ENCODE assay signal across 29 mouse cellular contexts in genomic region chr17:80173708-80174107, GRCm38 (mm10). TPM values are rescaled to one million over a fixed set of nuclear protein-coding genes. Genes with fewer than 3 reads are reported as not detected.
"Had no signal": no experiment of that assay in that cellular context is flagged by ENCODE, and none has a peak within 500 bp of the region (broad histone marks: within the 10 kb centered on the region; RNA-seq: fewer than 3 reads in every experiment).

No protein-coding gene starts in this region.

- H3K9me3 ChIP-seq: heart, embryonic 10.5 days; heart, embryonic 12.5 days; hindbrain, embryonic 13.5 days; hindbrain, embryonic 15.5 days; intestine, embryonic 15.5 days; limb, embryonic 13.5 days; limb, embryonic 15.5 days; liver, embryonic 12.5 days had no signal

- H3K4me3 ChIP-seq: gastrocnemius, adult 2 months; heart, embryonic 10.5 days; heart, embryonic 12.5 days; hindbrain, embryonic 13.5 days; hindbrain, embryonic 15.5 days; intestine, embryonic 15.5 days; layer of hippocampus, adult 2 months; limb, embryonic 13.5 days; limb, embryonic 15.5 days; liver, embryonic 12.5 days had no signal

- ATAC-seq: hindbrain, postnatal 0 days; intestine, embryonic 15.5 days; intestine, postnatal 0 days; liver, embryonic 12.5 days had no signal

- H3K9ac ChIP-seq: heart, embryonic 12.5 days; hindbrain, embryonic 13.5 days; hindbrain, embryonic 15.5 days; intestine, embryonic 15.5 days; limb, embryonic 13.5 days; limb, embryonic 15.5 days; liver, embryonic 12.5 days had no signal

- H3K27ac ChIP-seq: gastrocnemius, adult 2 months; heart, embryonic 10.5 days; hindbrain, embryonic 13.5 days; hindbrain, embryonic 15.5 days; hindbrain, postnatal 0 days; intestine, embryonic 15.5 days; layer of hippocampus, adult 2 months; limb, embryonic 13.5 days; limb, embryonic 15.5 days; liver, embryonic 12.5 days had no signal

- DNase-seq: gastrocnemius, adult 2 months; gastrocnemius, postnatal 10 days; gastrocnemius, postnatal 25 days; heart, adult 18-20 months; heart, postnatal 10 days; kidney, adult 18-20 months; kidney, adult 8-10 months; kidney, postnatal 10 days; kidney, postnatal 25 days; kidney, postnatal 4 days; left cerebral cortex, postnatal 4 days had no signal

- H3K27me3 ChIP-seq: heart, embryonic 12.5 days; hindbrain, embryonic 13.5 days; hindbrain, embryonic 15.5 days; intestine, embryonic 15.5 days; limb, embryonic 13.5 days; limb, embryonic 15.5 days had no signal

- H3K36me3 ChIP-seq: heart, embryonic 10.5 days; heart, embryonic 12.5 days; hindbrain, embryonic 13.5 days; hindbrain, embryonic 15.5 days; intestine, embryonic 15.5 days; limb, embryonic 13.5 days; limb, embryonic 15.5 days; liver, embryonic 12.5 days had no signal

- H3K4me2 ChIP-seq: heart, embryonic 12.5 days; hindbrain, embryonic 13.5 days; hindbrain, embryonic 15.5 days; intestine, embryonic 15.5 days; limb, embryonic 13.5 days; limb, embryonic 15.5 days; liver, embryonic 12.5 days had no signal

RNA-seq across cellular contexts. Expression of gene Ttc39d, which starts 33.6 kb away (rescaled TPM):
- total RNA-seq: gastrocnemius, adult 2 months; gastrocnemius, postnatal 10 days; gastrocnemius, postnatal 25 days; granulocyte monocyte progenitor cell, adult 5-6 weeks; heart, postnatal 10 days; heart, postnatal 25 days; hematopoietic stem cell, adult 5-6 weeks; hindbrain, postnatal 0 days; liver, adult 2 months had no signal
- polyA plus RNA-seq: heart, embryonic 10.5 days; hindbrain, embryonic 11.5 days; inflammation-experienced regulatory T-cells, adult 6 months; intestine, postnatal 0 days; kidney, embryonic 16.5 days; liver, adult 2 months; liver, embryonic 12.5 days had no signal
